Mouse (Mus musculus): Measurements from ENCODE around the gene Exoc4. TPM values are rescaled to one million over a fixed set of nuclear protein-coding genes. Genes with fewer than 3 reads are reported as not detected.

Exoc4 gene
- polyA plus RNA-seq, 1 experiment from 2014 or later, result 59.0 TPM

DNA sequence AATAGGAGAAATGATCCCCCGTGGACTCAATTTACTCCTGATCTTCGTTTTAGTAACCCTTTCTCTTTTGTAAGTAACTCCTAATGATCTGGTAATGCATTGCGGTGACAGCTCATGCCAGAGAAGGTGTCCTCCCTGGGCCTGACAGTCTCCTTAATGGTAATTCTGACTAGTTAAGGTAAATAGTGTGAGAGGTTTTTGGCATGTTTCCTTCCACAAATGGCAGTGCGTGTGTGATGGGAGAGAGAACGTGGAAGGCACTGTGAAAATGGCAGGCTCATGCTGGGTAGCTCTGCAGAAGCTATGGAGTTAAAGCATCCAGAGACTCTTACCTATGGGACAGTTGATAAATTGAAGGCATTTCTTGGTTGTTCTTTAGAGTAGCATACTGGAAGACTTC is 15.1 kb downstream of the Exoc4 start:
- H3K4me3 ChIP-seq, result no peak overlapping the region
- 41% methylated on average over 5 of the region's 5 CpGs for WGBS
- H3K4me2 ChIP-seq (replicated peaks), result no peak overlapping the region
- peaks cover 3% of the 10 kb centered on the region; the same call in 1 of the 2 replicates for H3K36me3 ChIP-seq
- no peaks in the 10 kb centered on the region for H3K27me3 ChIP-seq
- no peak overlapping the region for H3K9ac ChIP-seq (replicated peaks)
- no peak for ATAC-seq (replicated peaks)
- H3K4me1 ChIP-seq, result peaks cover 11% of the 10 kb centered on the region
- no peaks in the 10 kb centered on the region for H3K9me3 ChIP-seq
- H3K27ac ChIP-seq (replicated peaks), result no peak overlapping the region

DNA sequence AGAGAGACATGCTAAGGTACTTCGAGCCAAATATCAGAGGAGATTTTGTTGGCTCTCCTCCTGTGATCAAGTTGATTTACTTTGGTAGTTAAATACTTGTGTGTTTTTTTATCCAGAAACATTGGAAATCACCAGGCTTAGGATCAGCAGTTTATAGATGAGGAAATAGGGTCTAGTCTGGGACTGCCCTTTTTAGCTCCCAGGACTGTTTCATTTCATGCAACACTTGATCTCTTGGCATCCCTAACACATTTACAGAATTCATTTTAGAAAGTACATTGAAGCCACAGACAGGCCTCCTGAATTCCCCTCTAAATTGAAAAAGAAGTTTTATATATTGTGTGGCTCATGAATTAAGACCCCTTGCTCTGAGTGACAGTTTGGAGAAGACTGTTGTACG is 15.5 kb downstream of the Exoc4 start:
- peaks cover 5% of the 10 kb centered on the region; the same call in 1 of the 2 replicates for H3K36me3 ChIP-seq

DNA sequence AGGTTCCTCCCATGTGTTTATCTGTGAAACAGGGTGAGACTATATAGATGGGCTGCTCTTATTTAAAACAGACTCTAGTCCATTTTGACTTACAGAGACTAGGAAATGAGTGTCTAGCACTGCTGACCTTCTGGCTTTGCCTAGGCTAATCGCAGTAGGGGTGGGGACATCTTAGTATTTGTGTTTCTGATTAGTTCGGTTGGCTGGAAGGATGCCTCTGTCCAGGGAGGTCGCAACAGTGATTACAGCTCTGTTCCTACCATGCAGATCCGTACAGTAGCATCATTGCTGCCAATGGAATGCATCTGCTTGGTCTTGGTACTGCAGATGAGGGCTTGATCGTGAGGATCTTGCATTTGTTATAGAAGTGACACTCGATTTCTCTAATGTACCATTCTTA is 18.7 kb downstream of the Exoc4 start:
- H3K4me3 ChIP-seq, result no peak overlapping the region
- no peaks in the 10 kb centered on the region for H3K27me3 ChIP-seq
- H3K9ac ChIP-seq (replicated peaks), result no peak overlapping the region
- no peak overlapping the region for H3K4me2 ChIP-seq (replicated peaks)
- H3K27ac ChIP-seq (replicated peaks), result no peak overlapping the region
- H3K4me1 ChIP-seq, result peaks cover 11% of the 10 kb centered on the region
- H3K9me3 ChIP-seq, result no peaks in the 10 kb centered on the region
- no peak for ATAC-seq (replicated peaks)
- 86% methylated on average over 6 of the region's 6 CpGs for WGBS
- H3K36me3 ChIP-seq, result peaks cover 11% of the 10 kb centered on the region; the same call in 1 of the 2 replicates

More for the DNA sequence above, 15.5 kb downstream of the Exoc4 start:
- Histone ChIP-seq H3K27ac (replicated peaks) (no peak overlapping the region), H3K9me3 (no peaks in the 10 kb centered on the region), H3K27me3 (no peaks in the 10 kb centered on the region), H3K9ac (replicated peaks) (no peak overlapping the region), H3K4me3 (no peak overlapping the region), H3K4me2 (replicated peaks) (no peak overlapping the region), H3K4me1 (peaks cover 11% of the 10 kb centered on the region)
- no peak for ATAC-seq (replicated peaks)
- 85% methylated on average over 2 of the region's 2 CpGs for WGBS

DNA sequence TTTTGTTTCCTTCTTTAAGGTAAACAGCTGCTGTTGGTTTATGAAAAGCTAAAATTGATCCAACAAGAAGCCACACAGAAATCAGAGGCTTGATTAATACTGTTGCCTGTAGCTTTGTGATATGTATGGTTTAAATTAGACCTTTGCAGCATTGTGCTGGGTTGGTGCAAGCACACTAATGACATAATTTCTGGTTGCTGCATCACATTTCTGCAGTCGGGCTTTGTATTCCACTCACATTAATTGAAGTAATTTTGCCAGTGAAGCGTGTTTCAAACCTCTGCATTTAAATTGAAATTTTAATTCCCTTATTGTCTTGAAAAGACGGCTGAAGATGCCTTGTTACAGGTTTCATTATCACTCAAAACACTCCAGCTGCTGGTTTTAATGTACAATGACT is 34.6 kb downstream of the Exoc4 start:
- peaks cover 11% of the 10 kb centered on the region for H3K4me1 ChIP-seq
- no peaks in the 10 kb centered on the region for H3K36me3 ChIP-seq
- H3K27ac ChIP-seq (replicated peaks), result peak overlapping the region; percentile 13
- H3K4me2 ChIP-seq (replicated peaks), result no peak overlapping the region
- no peaks in the 10 kb centered on the region for H3K9me3 ChIP-seq
- no peak overlapping the region for H3K9ac ChIP-seq (replicated peaks)
- H3K27me3 ChIP-seq, result no peaks in the 10 kb centered on the region
- WGBS, result 4% methylated on average over 3 of the region's 3 CpGs
- H3K4me3 ChIP-seq, result no peak overlapping the region
- no peak for ATAC-seq (replicated peaks)

DNA sequence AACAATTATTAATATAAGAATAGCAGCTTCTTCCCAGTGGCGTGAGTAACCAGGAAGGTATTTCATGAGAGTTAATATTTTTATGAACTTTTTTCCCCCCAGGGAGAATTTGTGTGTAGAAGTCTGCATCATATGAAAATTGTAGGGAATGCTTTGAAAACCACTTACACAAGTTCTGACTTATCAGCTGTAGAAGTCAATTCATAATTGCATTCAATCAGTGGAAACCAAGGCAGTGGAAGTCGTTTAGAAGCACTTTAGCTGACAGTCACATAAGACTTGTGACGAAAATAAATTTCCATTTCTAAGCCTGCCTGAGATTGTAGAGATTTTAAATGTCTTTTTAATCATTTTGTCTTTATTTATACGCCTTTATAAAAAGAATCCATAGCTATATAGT is 35.1 kb downstream of the Exoc4 start:
- H3K27ac ChIP-seq (replicated peaks), result no peak overlapping the region
- no peaks in the 10 kb centered on the region for H3K27me3 ChIP-seq
- H3K9me3 ChIP-seq, result no peaks in the 10 kb centered on the region
- WGBS, result 38% methylated on average over 4 of the region's 4 CpGs
- no peak overlapping the region for H3K4me3 ChIP-seq
- no peaks in the 10 kb centered on the region for H3K36me3 ChIP-seq
- H3K9ac ChIP-seq (replicated peaks), result no peak overlapping the region
- ATAC-seq (replicated peaks), result no peak
- no peak overlapping the region for H3K4me2 ChIP-seq (replicated peaks)
- peaks cover 11% of the 10 kb centered on the region for H3K4me1 ChIP-seq

DNA sequence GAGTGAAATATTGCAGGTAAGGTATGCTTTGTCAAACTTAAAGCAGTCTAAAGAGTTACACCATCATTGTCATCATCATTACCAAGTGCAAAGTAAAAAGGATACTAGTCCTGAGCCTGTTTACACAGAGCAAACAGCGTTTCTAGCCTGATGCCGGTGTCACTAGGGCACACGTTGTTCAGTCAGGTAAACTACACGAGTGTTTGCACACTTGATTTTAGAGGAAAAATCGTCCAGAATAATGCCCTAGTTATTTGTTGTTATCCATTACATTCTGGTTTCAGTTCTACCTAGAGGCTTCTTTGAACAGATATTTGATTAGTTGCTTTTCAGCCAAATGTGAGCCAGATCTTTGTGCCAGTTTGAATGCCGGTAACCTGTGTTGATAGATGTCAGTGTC is 37.5 kb downstream of the Exoc4 start:
- no peak overlapping the region for H3K4me2 ChIP-seq (replicated peaks)
- H3K4me1 ChIP-seq, result peaks cover 11% of the 10 kb centered on the region
- H3K9ac ChIP-seq (replicated peaks), result no peak overlapping the region
- H3K36me3 ChIP-seq, result no peaks in the 10 kb centered on the region
- no peak overlapping the region for H3K4me3 ChIP-seq
- no peaks in the 10 kb centered on the region for H3K27me3 ChIP-seq
- 77% methylated on average over 6 of the region's 6 CpGs for WGBS
- ATAC-seq (replicated peaks), result no peak
- no peaks in the 10 kb centered on the region for H3K9me3 ChIP-seq
- no peak overlapping the region for H3K27ac ChIP-seq (replicated peaks)

DNA sequence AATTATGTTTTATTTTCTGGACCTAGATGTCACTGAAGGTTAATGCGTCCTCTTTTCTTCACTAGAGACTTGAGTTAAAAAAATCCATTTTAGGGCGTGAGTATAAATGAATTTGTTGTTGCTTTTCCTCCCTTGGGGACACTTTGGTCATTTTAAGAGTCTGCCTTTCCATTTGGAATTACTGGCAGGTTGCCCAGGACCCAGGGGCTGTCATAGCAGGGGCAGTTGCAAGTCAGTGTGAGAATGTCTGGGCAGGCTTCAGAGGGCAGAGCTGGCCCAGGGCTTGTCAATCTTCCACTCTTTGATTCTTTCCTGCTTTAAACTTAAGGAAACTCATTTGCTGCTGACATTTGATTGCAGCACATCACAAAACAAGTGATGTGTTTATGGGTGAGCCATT is 45.7 kb downstream of the Exoc4 start:
- Histone ChIP-seq H3K4me3 (no peak overlapping the region), H3K27ac (replicated peaks) (no peak overlapping the region), H3K4me2 (replicated peaks) (no peak overlapping the region), H3K9ac (replicated peaks) (no peak overlapping the region), H3K9me3 (no peaks in the 10 kb centered on the region), H3K36me3 (0 out of 2 replicates have a peak, but pooled peaks cover 2% of the 10 kb centered on the region), H3K4me1 (no peaks in the 10 kb centered on the region), H3K27me3 (no peaks in the 10 kb centered on the region)
- WGBS, result 54% methylated on average over 2 of the region's 2 CpGs
- no peak for ATAC-seq (replicated peaks)

DNA sequence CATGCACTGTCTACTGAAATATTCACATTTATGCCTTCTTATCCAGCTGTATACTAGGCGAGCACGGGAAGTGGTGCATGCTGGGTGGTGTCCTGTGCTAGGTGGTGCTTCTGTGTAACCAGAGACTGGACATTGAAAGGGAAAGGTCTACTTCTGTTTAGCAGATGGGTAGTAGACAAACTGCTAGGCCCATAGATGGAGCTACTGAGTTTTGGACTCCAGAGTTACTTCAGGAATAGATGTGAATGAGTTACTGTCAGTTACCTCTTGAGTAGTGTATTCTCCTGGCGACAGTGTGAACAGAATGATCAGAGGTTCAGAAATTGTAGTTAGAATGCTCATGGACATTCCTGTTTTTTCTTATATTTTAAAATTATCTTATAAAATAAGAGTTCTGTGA is 48.7 kb downstream of the Exoc4 start:
- WGBS, result 92% methylated on average over 3 of the region's 3 CpGs
- no peaks in the 10 kb centered on the region for H3K4me1 ChIP-seq
- no peak overlapping the region for H3K4me3 ChIP-seq
- H3K9ac ChIP-seq (replicated peaks), result no peak overlapping the region
- no peak overlapping the region for H3K4me2 ChIP-seq (replicated peaks)
- no peaks in the 10 kb centered on the region for H3K9me3 ChIP-seq
- H3K27me3 ChIP-seq, result no peaks in the 10 kb centered on the region
- no peak overlapping the region for H3K27ac ChIP-seq (replicated peaks)
- no peak for ATAC-seq (replicated peaks)
- H3K36me3 ChIP-seq, result 0 out of 2 replicates have a peak, but pooled peaks cover 2% of the 10 kb centered on the region

DNA sequence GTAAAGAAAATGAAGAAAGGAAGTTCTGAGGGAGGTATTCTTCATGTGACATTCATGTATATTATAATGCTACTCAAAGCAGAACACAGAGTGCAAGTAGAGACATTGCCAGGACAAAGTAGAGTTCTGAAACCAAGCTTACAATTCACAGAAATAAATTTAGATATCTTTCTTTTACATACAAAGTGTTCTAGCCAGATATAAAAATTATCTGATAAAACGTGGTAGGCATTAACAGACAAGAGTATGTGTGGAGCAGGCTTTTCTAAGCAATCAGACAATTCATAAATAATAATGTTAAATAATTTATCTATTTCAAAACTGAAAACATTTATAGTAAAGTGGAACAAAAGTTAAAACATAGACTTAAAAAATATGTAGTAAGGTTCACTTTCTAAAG is 49.9 kb downstream of the Exoc4 start:
- H3K4me1 ChIP-seq, result no peaks in the 10 kb centered on the region
- H3K9me3 ChIP-seq, result no peaks in the 10 kb centered on the region
- ATAC-seq (replicated peaks), result no peak
- 0 out of 2 replicates have a peak, but pooled peaks cover 2% of the 10 kb centered on the region for H3K36me3 ChIP-seq
- H3K4me3 ChIP-seq, result no peak overlapping the region
- H3K4me2 ChIP-seq (replicated peaks), result no peak overlapping the region
- no peak overlapping the region for H3K27ac ChIP-seq (replicated peaks)
- WGBS, result 81% methylated on average over 1 of the region's 1 CpGs
- no peaks in the 10 kb centered on the region for H3K27me3 ChIP-seq
- no peak overlapping the region for H3K9ac ChIP-seq (replicated peaks)

DNA sequence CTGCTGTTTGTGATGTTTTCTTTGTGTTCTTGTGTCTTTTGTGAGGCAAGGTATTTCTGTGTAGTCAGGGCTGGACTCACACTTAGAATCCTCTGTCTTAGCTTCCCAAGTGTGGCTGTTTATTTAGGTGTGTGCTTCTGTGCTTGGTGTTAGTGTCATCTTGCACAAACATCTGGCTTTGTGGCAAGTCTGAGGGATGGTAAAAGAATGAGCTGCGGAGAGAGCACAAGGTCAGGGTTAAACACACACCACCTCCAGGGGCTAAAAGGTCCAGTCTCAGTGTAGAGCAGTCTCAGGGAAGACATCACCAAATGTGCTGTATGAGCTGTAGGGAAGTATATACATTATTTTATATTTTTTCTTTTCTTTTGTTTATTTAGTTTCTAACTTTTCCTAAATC is 57.1 kb downstream of the Exoc4 start:
- H3K4me1 ChIP-seq, result no peaks in the 10 kb centered on the region
- 90% methylated on average over 1 of the region's 1 CpGs for WGBS
- no peaks in the 10 kb centered on the region for H3K27me3 ChIP-seq
- no peak overlapping the region for H3K4me3 ChIP-seq
- no peaks in the 10 kb centered on the region for H3K9me3 ChIP-seq
- no peak overlapping the region for H3K4me2 ChIP-seq (replicated peaks)
- peaks cover 3% of the 10 kb centered on the region; the same call in 1 of the 2 replicates for H3K36me3 ChIP-seq
- no peak overlapping the region for H3K27ac ChIP-seq (replicated peaks)
- no peak for ATAC-seq (replicated peaks)
- no peak overlapping the region for H3K9ac ChIP-seq (replicated peaks)

DNA sequence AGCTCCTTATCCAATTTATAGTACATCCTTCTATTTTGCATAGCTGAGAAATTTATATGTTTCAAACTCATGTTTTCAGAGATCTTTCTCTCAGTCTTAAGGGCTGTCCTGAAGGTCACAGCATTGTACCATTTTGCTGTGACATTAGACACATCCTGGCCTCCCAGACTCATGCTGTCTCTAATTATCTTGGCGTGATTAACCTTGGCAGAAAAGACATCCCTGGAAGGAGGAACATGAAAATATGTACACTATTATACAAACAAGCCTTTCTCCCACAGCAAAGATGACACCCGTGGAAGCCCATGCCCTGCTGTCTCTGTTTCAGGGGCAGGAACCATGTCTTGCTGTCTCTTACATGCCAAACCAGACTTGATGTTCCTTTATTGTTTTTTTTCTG is 59.8 kb downstream of the Exoc4 start:
- Histone ChIP-seq H3K9me3 (no peaks in the 10 kb centered on the region), H3K4me1 (no peaks in the 10 kb centered on the region), H3K4me2 (replicated peaks) (no peak overlapping the region), H3K4me3 (no peak overlapping the region), H3K36me3 (peaks cover 3% of the 10 kb centered on the region; the same call in 1 of the 2 replicates), H3K27me3 (no peaks in the 10 kb centered on the region), H3K9ac (replicated peaks) (no peak overlapping the region), H3K27ac (replicated peaks) (no peak overlapping the region)
- WGBS, result 81% methylated on average over 2 of the region's 2 CpGs
- no peak for ATAC-seq (replicated peaks)

DNA sequence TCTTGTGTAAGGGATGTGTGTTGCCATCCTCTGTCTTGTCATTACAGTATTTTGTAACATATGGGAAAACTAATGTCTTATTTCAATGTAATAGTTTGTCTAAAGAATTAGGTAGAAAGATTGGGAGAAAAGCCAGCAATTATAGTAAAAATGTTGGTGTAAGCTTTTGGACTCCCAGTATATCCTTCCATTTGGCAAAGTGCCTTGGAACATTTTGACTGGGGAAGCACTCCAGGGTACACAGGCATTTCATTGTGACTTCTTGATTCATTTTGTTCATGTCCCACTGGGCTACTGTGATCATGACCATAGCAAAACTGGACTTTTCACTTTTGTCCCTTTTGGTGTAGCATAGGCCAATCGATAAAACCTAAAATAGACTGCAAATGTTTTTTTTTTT is 61.6 kb downstream of the Exoc4 start:
- Histone ChIP-seq H3K4me1 (no peaks in the 10 kb centered on the region), H3K9ac (replicated peaks) (no peak overlapping the region), H3K27me3 (no peaks in the 10 kb centered on the region), H3K4me3 (no peak overlapping the region), H3K36me3 (no peaks in the 10 kb centered on the region), H3K27ac (replicated peaks) (no peak overlapping the region), H3K4me2 (replicated peaks) (no peak overlapping the region), H3K9me3 (no peaks in the 10 kb centered on the region)
- 97% methylated on average over 1 of the region's 1 CpGs for WGBS
- no peak for ATAC-seq (replicated peaks)

DNA sequence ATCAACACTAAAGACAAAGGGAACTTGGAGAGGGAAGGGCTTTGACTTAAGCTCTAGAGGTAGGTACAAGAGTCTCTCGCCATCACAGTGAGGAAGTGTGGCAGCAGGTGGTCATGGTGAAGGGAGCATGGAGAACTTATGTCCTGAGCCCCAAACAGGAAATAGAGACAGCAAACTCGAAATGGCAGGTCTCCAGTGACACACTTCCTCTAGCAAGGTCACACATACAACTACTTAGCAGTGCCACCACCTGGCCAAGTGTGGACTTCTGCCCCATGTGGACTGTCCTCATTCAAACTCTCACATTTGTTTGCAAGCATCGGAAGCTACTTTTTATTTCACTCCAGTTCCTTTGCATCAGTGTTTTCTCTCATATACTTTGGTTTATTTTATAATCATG is 74.0 kb downstream of the Exoc4 start:
- Histone ChIP-seq H3K9me3 (no peaks in the 10 kb centered on the region), H3K4me3 (no peak overlapping the region), H3K27ac (replicated peaks) (no peak overlapping the region), H3K4me1 (no peaks in the 10 kb centered on the region), H3K27me3 (no peaks in the 10 kb centered on the region), H3K36me3 (no peaks in the 10 kb centered on the region), H3K9ac (replicated peaks) (no peak overlapping the region), H3K4me2 (replicated peaks) (no peak overlapping the region)
- 83% methylated on average over 3 of the region's 3 CpGs for WGBS
- ATAC-seq (replicated peaks), result no peak

All from forebrain, embryonic 15.5 days (tissue).